ENCODE assay signal across 34 mouse cellular contexts in genomic region chr17:25709994-25710393, GRCm38 (mm10). TPM values are rescaled to one million over a fixed set of nuclear protein-coding genes. Genes with fewer than 3 reads are reported as not detected.
"Had no signal": no experiment of that assay in that cellular context is flagged by ENCODE, and none has a peak within 500 bp of the region (broad histone marks: within the 10 kb centered on the region; RNA-seq: fewer than 3 reads in every experiment).

No protein-coding gene starts in this region.

- H3K9ac ChIP-seq: heart, embryonic 13.5 days; heart, embryonic 15.5 days; hindbrain, embryonic 12.5 days; hindbrain, embryonic 14.5 days; intestine, embryonic 15.5 days; limb, embryonic 12.5 days; liver, embryonic 13.5 days; liver, embryonic 15.5 days had no signal

- H3K36me3 ChIP-seq: heart, embryonic 13.5 days; heart, embryonic 15.5 days; hindbrain, embryonic 10.5 days; hindbrain, embryonic 12.5 days; intestine, embryonic 15.5 days; limb, embryonic 10.5 days; limb, embryonic 12.5 days; liver, embryonic 13.5 days; liver, embryonic 15.5 days had no signal

- H3K4me2 ChIP-seq: heart, embryonic 11.5 days; heart, embryonic 13.5 days; heart, embryonic 15.5 days; hindbrain, embryonic 12.5 days; hindbrain, embryonic 14.5 days; intestine, embryonic 15.5 days; limb, embryonic 12.5 days; liver, embryonic 13.5 days; liver, embryonic 15.5 days had no signal

- DNase-seq: gastrocnemius, adult 2 months; gastrocnemius, postnatal 10 days; gastrocnemius, postnatal 25 days; heart, adult 2 months; heart, postnatal 14 days; heart, postnatal 36 days; kidney, adult 18-20 months; kidney, adult 8-10 months; kidney, postnatal 10 days; kidney, postnatal 25 days; kidney, postnatal 4 days; layer of hippocampus, adult 9-11 months; liver, embryonic 13.5 days had no signal

- H3K27ac ChIP-seq: gastrocnemius, adult 2 months; heart, adult 2 months; heart, embryonic 13.5 days; heart, embryonic 15.5 days; hindbrain, embryonic 10.5 days; hindbrain, embryonic 12.5 days; hindbrain, embryonic 14.5 days; intestine, embryonic 15.5 days; left cerebral cortex, adult 2 months; limb, embryonic 10.5 days; limb, embryonic 12.5 days; liver, embryonic 13.5 days; liver, embryonic 15.5 days had no signal

- H3K4me3 ChIP-seq: gastrocnemius, adult 2 months; heart, adult 2 months; heart, embryonic 13.5 days; heart, embryonic 15.5 days; hindbrain, embryonic 10.5 days; hindbrain, embryonic 12.5 days; intestine, embryonic 15.5 days; left cerebral cortex, adult 2 months; limb, embryonic 10.5 days; limb, embryonic 12.5 days; liver, embryonic 13.5 days; liver, embryonic 15.5 days had no signal

- ATAC-seq: hindbrain, embryonic 16.5 days; inflammation-experienced regulatory T-cells, adult 6 months; intestine, embryonic 15.5 days; intestine, postnatal 0 days had no signal

- H3K27me3 ChIP-seq: heart, embryonic 15.5 days had no signal

- H3K9me3 ChIP-seq: heart, embryonic 15.5 days; hindbrain, embryonic 10.5 days; intestine, embryonic 15.5 days; limb, embryonic 10.5 days; liver, embryonic 13.5 days; liver, embryonic 15.5 days had no signal

- H3K4me1 ChIP-seq: heart, embryonic 13.5 days; heart, embryonic 15.5 days; hindbrain, embryonic 12.5 days; intestine, embryonic 15.5 days; limb, embryonic 10.5 days; limb, embryonic 12.5 days; liver, embryonic 13.5 days; liver, embryonic 15.5 days had no signal

RNA-seq across cellular contexts. Expression of gene Gng13, which starts 7.0 kb away (rescaled TPM):
- total RNA-seq: gastrocnemius, adult 2 months; gastrocnemius, postnatal 10 days; gastrocnemius, postnatal 25 days; gastrocnemius, postnatal 4 days; granulocyte monocyte progenitor cell, adult 5-6 weeks; liver, adult 2 months had no signal
- polyA plus RNA-seq: inflammation-experienced regulatory T-cells, adult 6 months; liver, adult 2 months; liver, embryonic 15.5 days had no signal

RNA-seq across cellular contexts. Expression of gene Mslnl, which starts 25.8 kb away (rescaled TPM):
- total RNA-seq: gastrocnemius, adult 2 months; gastrocnemius, postnatal 10 days; gastrocnemius, postnatal 25 days; gastrocnemius, postnatal 4 days; granulocyte monocyte progenitor cell, adult 5-6 weeks; heart, adult 2 months; heart, postnatal 14 days; heart, postnatal 36 days; left cerebral cortex, postnatal 14 days; liver, adult 2 months had no signal
- polyA plus RNA-seq: heart, embryonic 11.5 days; heart, embryonic 13.5 days; heart, embryonic 15.5 days; heart, postnatal 0 days; hindbrain, embryonic 10.5 days; hindbrain, embryonic 12.5 days; hindbrain, embryonic 14.5 days; hindbrain, embryonic 16.5 days; inflammation-experienced regulatory T-cells, adult 6 months; intestine, embryonic 15.5 days; intestine, postnatal 0 days; kidney, embryonic 14.5 days; kidney, embryonic 16.5 days; limb, embryonic 10.5 days; limb, embryonic 12.5 days; liver, adult 2 months; liver, embryonic 13.5 days; liver, embryonic 15.5 days had no signal

RNA-seq across cellular contexts. Expression of gene Msln, which starts 44.2 kb away (rescaled TPM):
- total RNA-seq: granulocyte monocyte progenitor cell, adult 5-6 weeks had no signal
- polyA plus RNA-seq: hindbrain, embryonic 14.5 days; inflammation-experienced regulatory T-cells, adult 6 months; limb, embryonic 10.5 days; limb, embryonic 12.5 days had no signal
